Mouse (Mus musculus): ENCODE results near the gene Zfp282. TPM values are rescaled to one million over a fixed set of nuclear protein-coding genes. Genes with fewer than 3 reads are reported as not detected.

Gene Zfp282
- polyA plus RNA-seq (2016; fragmentation: Nextera tagmentation; extraction: Ambion mirVana): 16.9 and 19.8 TPM in 2 replicates

DNA sequence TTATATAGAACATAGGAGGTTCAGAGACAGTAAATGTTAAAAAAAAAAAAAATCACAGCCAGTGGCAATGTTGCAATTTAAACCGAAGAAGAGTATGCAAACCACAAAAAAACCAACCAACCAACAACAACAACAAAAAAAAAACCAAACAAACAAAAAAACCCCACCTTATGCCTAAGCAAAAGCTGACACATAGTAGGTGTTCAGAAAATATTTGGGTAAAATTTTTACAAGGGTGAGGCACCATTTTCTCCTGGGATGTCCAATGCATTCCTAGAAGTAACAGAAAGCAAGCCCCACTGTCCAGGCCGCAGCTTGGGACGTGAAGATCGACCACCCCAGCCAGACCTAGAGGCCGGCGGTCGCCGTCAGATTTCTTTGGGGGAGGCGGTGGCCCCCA, at the start of gene Zfp282:
Gene Zfp282 (plus strand): TSS at position 147 of the 400 bp plus-strand sequence.
- no peaks in the 10 kb centered on the region for H3K27me3 ChIP-seq (ENCODE audit: insufficient read depth, poor library complexity, severe bottlenecking)
- no peak for DNase-seq (ENCODE audit: low spot score)
- H3K4me3 ChIP-seq: peak within 1 kb of the TSS; percentile 88
- peak within 1 kb of the TSS; percentile 96 for H3K27ac ChIP-seq
- peaks cover 29% of the 10 kb centered on the region for H3K36me3 ChIP-seq
- 5% methylated on average over 9 of the region's 9 CpGs for WGBS
- no peaks in the 10 kb centered on the region for H3K9me3 ChIP-seq
- H3K4me1 ChIP-seq (replicated peaks): peaks cover 22% of the 10 kb centered on the region

GRCm38 (mm10) chr6:47827462-47827861, 49.5 kb upstream of the Zfp282 start:
- no peaks in the 10 kb centered on the region for H3K9me3 ChIP-seq
- DNase-seq (ENCODE audit: low spot score): no peak
- no peak overlapping the region for H3K27ac ChIP-seq
- peaks cover 30% of the 10 kb centered on the region for H3K36me3 ChIP-seq
- WGBS: 93% methylated on average over 4 of the region's 4 CpGs
- H3K4me1 ChIP-seq (replicated peaks): peaks cover 16% of the 10 kb centered on the region
- H3K4me3 ChIP-seq: no peak overlapping the region
- no peaks in the 10 kb centered on the region for H3K27me3 ChIP-seq (ENCODE audit: insufficient read depth, poor library complexity, severe bottlenecking)

- H3K36me3 ChIP-seq: peaks cover 15% of the 10 kb centered on the region
- no peaks in the 10 kb centered on the region for H3K9me3 ChIP-seq
- H3K27me3 ChIP-seq (ENCODE audit: insufficient read depth, poor library complexity, severe bottlenecking): no peaks in the 10 kb centered on the region
- no peak for DNase-seq (ENCODE audit: low spot score)
- peaks cover 16% of the 10 kb centered on the region for H3K4me1 ChIP-seq (replicated peaks)
- H3K27ac ChIP-seq: no peak overlapping the region
- 38% methylated on average over 1 of the region's 1 CpGs for WGBS
- peak overlapping the region; percentile 87; the same call in 1 of the 2 replicates for H3K4me3 ChIP-seq
These were observed 48.1 kb upstream of the Zfp282 start for GRCm38 (mm10) chr6:47828950-47829349.

DNA sequence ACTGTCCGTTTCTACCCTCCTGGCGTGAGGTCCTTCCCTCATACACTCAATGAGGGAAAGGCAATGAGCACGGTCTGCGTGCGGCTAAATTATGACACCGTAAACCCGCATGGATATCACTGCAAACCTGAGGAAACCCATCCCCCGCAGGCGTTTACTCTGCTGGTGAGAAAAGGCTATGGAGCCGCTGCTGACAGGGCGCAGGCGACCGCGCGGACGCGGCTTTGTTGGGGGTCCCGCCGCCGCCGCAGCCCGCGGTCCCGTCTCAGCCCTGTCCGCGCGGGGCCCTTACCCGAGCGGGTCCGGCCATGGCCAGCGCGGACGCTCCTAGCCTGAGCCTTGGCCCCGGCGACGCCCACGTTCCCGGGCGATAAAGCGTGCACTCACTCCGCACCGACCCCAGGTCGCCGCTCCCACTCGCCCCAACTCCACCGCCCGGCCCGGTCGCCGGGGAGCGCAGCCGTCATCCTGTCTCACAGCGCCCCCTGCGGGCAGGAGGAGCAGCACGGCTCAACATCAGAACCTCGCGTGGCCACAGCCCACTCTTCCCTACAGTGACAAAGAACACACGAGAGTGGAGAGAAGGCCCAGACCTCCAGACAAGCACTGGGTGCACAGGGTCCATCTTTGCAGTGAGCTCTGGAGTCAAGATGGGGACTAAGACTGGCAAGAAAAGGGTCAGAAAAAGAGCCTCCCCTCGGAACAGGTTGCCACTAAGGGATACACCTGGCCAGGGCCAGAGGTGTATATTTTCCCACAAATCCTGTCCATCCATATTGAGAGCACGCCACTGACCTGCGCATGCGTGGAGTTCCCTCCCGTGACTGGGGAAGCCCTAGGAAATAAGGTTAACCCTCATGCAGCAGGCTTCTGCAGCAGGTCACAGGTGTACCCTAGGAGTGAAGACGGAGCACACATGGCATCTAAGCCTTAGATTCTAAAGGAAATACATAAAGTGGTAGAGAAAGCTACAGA, 46.6 kb upstream of the Zfp282 start, which contains the start of gene Zfp786:
Gene Zfp786 (minus strand): TSS at position 764 of the 975 bp plus-strand sequence.
- H3K27ac ChIP-seq: peak within 1 kb of the TSS; percentile 96
- peak within 1 kb of the TSS; percentile 87 for H3K4me3 ChIP-seq
- H3K27me3 ChIP-seq (ENCODE audit: insufficient read depth, poor library complexity, severe bottlenecking): no peaks in the 10 kb centered on the region
- WGBS: 2% methylated on average over 64 of the region's 64 CpGs
- no peaks in the 10 kb centered on the region for H3K9me3 ChIP-seq
- peaks cover 18% of the 10 kb centered on the region for H3K4me1 ChIP-seq (replicated peaks)
- peaks cover 5% of the 10 kb centered on the region for H3K36me3 ChIP-seq
- peak; percentile 92 for DNase-seq (ENCODE audit: low spot score)

DNA sequence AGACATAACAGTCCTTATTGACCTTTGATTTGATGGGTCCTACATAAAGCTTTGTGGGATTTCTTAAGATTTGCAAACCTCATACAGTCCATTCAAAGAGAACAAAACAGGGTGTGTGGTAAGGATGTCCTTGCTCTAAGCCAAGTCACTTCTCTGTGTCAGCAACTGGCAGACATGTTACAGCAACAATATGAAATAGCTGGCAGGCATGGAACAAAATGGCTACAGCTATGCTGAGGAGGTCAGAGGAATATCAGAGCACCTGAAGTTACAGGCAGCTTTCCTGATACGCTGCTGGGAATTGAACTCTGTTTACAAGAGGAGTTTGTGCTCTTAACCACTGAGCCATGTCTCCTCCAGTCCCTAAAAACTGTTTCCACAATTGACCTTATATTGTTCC, 44.8 kb upstream of the Zfp282 start:
- no peak for DNase-seq (ENCODE audit: low spot score)
- H3K4me1 ChIP-seq (replicated peaks): peaks cover 36% of the 10 kb centered on the region
- H3K9me3 ChIP-seq: no peaks in the 10 kb centered on the region
- H3K27me3 ChIP-seq (ENCODE audit: insufficient read depth, poor library complexity, severe bottlenecking): no peaks in the 10 kb centered on the region
- H3K36me3 ChIP-seq: no peaks in the 10 kb centered on the region
- 88% methylated on average over 1 of the region's 1 CpGs for WGBS
- H3K4me3 ChIP-seq: no peak overlapping the region
- no peak overlapping the region for H3K27ac ChIP-seq

- H3K9me3 ChIP-seq: no peaks in the 10 kb centered on the region
- H3K4me3 ChIP-seq: peak within 1 kb of the TSS; percentile 95
- H3K27ac ChIP-seq: peak within 1 kb of the TSS; percentile 94
- peaks cover 5% of the 10 kb centered on the region; the same call in 1 of the 2 replicates for H3K36me3 ChIP-seq
- no peaks in the 10 kb centered on the region for H3K27me3 ChIP-seq (ENCODE audit: insufficient read depth, poor library complexity, severe bottlenecking)
- WGBS: under 1% methylated on average over 52 of the region's 52 CpGs
- DNase-seq (ENCODE audit: low spot score): peak; percentile 97
- peaks cover 24% of the 10 kb centered on the region for H3K4me1 ChIP-seq (replicated peaks)
These were observed 41.5 kb upstream of the Zfp282 start, which contains the start of gene Zfp398 for GRCm38 (mm10) chr6:47835482-47835983. Gene Zfp398, plus strand, starts transcription at chr6:47835661.

DNA sequence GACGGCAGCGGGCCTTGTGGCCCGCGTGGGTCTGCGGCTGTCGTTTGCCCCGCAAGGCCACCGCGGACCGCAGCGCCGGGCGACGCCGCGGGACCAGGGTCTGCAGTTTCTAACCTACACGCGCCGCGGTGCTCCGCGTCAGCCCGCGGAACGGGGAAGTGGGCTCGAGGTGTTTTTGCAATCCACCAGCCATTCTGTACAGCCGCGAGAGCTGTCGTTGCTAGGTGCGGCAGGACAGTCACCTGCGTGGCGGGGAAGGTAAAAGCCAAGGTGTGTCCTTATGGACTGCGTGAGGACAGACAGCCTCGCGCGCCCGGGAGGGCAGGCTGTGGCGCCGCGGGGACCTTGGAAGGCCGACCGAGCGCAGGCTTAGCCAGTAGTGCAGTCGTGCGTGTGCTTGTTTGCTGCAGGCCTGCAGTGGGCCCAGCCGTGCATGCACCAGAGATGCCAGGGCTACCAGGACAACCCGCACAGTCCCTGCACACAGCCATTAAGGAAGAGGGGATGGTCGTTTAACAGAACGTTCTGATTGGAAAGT, 41.0 kb upstream of the Zfp282 start:
- Histone ChIP-seq H3K27me3 (ENCODE audit: insufficient read depth, poor library complexity, severe bottlenecking) (no peaks in the 10 kb centered on the region), H3K9me3 (no peaks in the 10 kb centered on the region), H3K27ac (peak overlapping the region; percentile 94), H3K36me3 (peaks cover 5% of the 10 kb centered on the region; the same call in 1 of the 2 replicates), H3K4me1 (replicated peaks) (peaks cover 19% of the 10 kb centered on the region), H3K4me3 (peak overlapping the region; percentile 95)
- WGBS: under 1% methylated on average over 49 of the region's 49 CpGs
- peak; percentile 69 for DNase-seq (ENCODE audit: low spot score)

DNA sequence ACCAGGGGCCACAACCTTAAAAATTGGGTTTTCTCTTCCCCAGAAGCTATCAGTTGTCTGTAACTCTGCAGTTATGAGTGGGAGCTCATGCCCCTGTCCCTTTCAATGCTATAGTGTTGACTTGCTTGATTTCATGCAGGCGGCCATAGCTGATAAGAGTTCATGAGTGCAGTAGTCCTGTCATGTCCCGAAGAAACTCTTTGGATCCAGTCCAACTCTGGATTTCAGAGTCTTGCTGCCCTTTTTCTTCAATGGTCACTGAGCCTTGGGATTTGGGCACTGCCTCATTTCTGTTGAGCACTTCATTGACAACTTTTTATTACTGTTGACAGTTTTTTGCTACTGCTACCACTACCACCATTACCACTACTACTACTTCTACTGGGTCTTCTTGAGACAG, 39.4 kb upstream of the Zfp282 start:
- no peak overlapping the region for H3K27ac ChIP-seq
- DNase-seq (ENCODE audit: low spot score): no peak
- no peak overlapping the region for H3K4me3 ChIP-seq
- H3K27me3 ChIP-seq (ENCODE audit: insufficient read depth, poor library complexity, severe bottlenecking): no peaks in the 10 kb centered on the region
- peaks cover 8% of the 10 kb centered on the region for H3K36me3 ChIP-seq
- peaks cover 19% of the 10 kb centered on the region for H3K4me1 ChIP-seq (replicated peaks)
- no peaks in the 10 kb centered on the region for H3K9me3 ChIP-seq
- 90% methylated on average over 2 of the region's 2 CpGs for WGBS

- Histone ChIP-seq H3K4me3 (no peak overlapping the region), H3K4me1 (replicated peaks) (peaks cover 11% of the 10 kb centered on the region), H3K27ac (no peak overlapping the region), H3K36me3 (peaks cover 18% of the 10 kb centered on the region), H3K9me3 (no peaks in the 10 kb centered on the region), H3K27me3 (ENCODE audit: insufficient read depth, poor library complexity, severe bottlenecking) (no peaks in the 10 kb centered on the region)
- no peak for DNase-seq (ENCODE audit: low spot score)
- WGBS: 93% methylated on average over 1 of the region's 1 CpGs
These were observed 35.9 kb upstream of the Zfp282 start for GRCm38 (mm10) chr6:47841077-47841476.

DNA sequence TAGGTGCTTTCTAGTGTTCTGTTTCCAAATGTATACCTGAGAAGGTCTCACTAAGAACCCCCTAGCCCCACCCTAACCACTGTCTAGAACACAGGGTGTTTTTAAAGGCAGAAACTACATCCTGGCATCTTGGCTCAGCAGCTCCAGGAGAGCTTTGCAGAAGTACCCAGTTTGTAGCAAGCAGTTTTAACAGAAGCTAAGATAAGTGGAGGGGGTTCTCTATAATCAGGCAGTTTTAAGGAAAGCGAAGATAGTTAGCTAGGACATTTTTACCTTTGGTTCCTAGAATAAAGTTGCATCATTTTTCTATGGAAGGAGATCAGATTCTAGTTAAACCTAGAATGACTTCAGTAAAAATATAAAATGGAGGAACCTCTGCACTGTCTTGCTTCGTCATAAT, 35.2 kb upstream of the Zfp282 start:
- H3K4me3 ChIP-seq: no peak overlapping the region
- DNase-seq (ENCODE audit: low spot score): no peak
- no peaks in the 10 kb centered on the region for H3K9me3 ChIP-seq
- no peak overlapping the region for H3K27ac ChIP-seq
- H3K27me3 ChIP-seq (ENCODE audit: insufficient read depth, poor library complexity, severe bottlenecking): no peaks in the 10 kb centered on the region
- WGBS: 90% methylated on average over 2 of the region's 2 CpGs
- peaks cover 4% of the 10 kb centered on the region for H3K4me1 ChIP-seq (replicated peaks)
- peaks cover 23% of the 10 kb centered on the region for H3K36me3 ChIP-seq

GRCm38 (mm10) chr6:47842337-47842736, 34.7 kb upstream of the Zfp282 start:
- H3K27ac ChIP-seq: no peak overlapping the region
- 94% methylated on average over 1 of the region's 1 CpGs for WGBS

DNA sequence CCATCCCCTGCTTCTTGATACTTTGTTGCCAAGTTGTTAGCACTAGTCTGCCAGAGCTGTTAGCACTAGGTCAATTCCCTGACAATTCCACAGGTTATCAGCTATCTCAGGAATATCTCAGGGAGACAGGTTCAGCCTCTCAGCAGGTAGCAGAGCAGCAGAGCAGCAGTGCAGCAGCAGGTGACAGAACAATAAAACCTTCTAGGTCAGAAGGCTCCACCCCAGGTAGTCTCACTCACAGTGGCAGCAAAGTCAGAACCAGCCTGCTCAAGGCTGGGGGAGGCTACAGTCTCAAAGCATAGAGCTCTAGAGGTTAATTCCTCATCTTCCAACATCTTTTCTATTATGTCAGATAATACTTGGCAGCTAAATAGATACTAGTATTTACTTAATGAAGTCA, 31.2 kb upstream of the Zfp282 start:
- H3K4me1 ChIP-seq (replicated peaks): no peaks in the 10 kb centered on the region
- no peaks in the 10 kb centered on the region for H3K27me3 ChIP-seq (ENCODE audit: insufficient read depth, poor library complexity, severe bottlenecking)
- peaks cover 20% of the 10 kb centered on the region for H3K36me3 ChIP-seq
- no peak for DNase-seq (ENCODE audit: low spot score)
- no peak overlapping the region for H3K27ac ChIP-seq
- no peaks in the 10 kb centered on the region for H3K9me3 ChIP-seq
- no peak overlapping the region for H3K4me3 ChIP-seq

More at GRCm38 (mm10) chr6:47842337-47842736, 34.7 kb upstream of the Zfp282 start:
- H3K4me1 ChIP-seq (replicated peaks): no peaks in the 10 kb centered on the region
- no peaks in the 10 kb centered on the region for H3K27me3 ChIP-seq (ENCODE audit: insufficient read depth, poor library complexity, severe bottlenecking)
- no peaks in the 10 kb centered on the region for H3K9me3 ChIP-seq
- DNase-seq (ENCODE audit: low spot score): no peak
- H3K4me3 ChIP-seq: no peak overlapping the region
- peaks cover 25% of the 10 kb centered on the region for H3K36me3 ChIP-seq

GRCm38 (mm10) chr6:47857241-47857640, 19.8 kb upstream of the Zfp282 start:
- Histone ChIP-seq H3K36me3 (peaks cover 42% of the 10 kb centered on the region), H3K27me3 (ENCODE audit: insufficient read depth, poor library complexity, severe bottlenecking) (no peaks in the 10 kb centered on the region), H3K4me3 (no peak overlapping the region), H3K4me1 (replicated peaks) (no peaks in the 10 kb centered on the region), H3K27ac (no peak overlapping the region), H3K9me3 (no peaks in the 10 kb centered on the region; the same call in 1 of the 2 replicates)
- DNase-seq (ENCODE audit: low spot score): no peak
- WGBS: 95% methylated on average over 6 of the region's 6 CpGs

Data from hindbrain, embryonic 10.5 days (tissue).